Mouse (Mus musculus) brain, embryonic 14.5 days (tissue): ENCODE measurements around the gene Spata13.

Source experiments
- CTCF ChIP-seq: fragments of 200-500 bp; IDR thresholded peaks from 2 replicates; pipeline ENCODE4 v1.5.1; 2012; ENCODE audit warnings: inconsistent platforms, mild to moderate bottlenecking, moderate library complexity, borderline replicate concordance; ENCODE audit not compliant: insufficient read depth, insufficient read length; ENCODE audit errors: extremely low read depth
- POLR2A ChIP-seq: fragments of 200-500 bp; IDR thresholded peaks from 2 replicates; pipeline ENCODE4 v1.6.1; 2012; ENCODE audit warnings: mild to moderate bottlenecking, inconsistent platforms, borderline replicate concordance; ENCODE audit not compliant: poor library complexity, insufficient read depth, insufficient read length, severe bottlenecking; ENCODE audit errors: extremely low read depth

GRCm38 (mm10) chr14:60641120-60641519, 7.3 kb downstream of the Spata13 start:
- TF ChIP-seq CTCF (no peak), POLR2A (no peak)
